Mouse (Mus musculus) ES-CJ7 (cell line): ENCODE measurements around the gene Defa20.
"Not testable (repeated sequence)": the region's sequence is repeated elsewhere in the genome, so short reads cannot be mapped to it uniquely, and the experiment has no call there.

Source experiments
- DNase-seq: peaks from one replicate; pipeline ENCODE4 v3.0.0; 2011; ENCODE audit warnings: low read depth, low spot score

Defa20 gene

DNA sequence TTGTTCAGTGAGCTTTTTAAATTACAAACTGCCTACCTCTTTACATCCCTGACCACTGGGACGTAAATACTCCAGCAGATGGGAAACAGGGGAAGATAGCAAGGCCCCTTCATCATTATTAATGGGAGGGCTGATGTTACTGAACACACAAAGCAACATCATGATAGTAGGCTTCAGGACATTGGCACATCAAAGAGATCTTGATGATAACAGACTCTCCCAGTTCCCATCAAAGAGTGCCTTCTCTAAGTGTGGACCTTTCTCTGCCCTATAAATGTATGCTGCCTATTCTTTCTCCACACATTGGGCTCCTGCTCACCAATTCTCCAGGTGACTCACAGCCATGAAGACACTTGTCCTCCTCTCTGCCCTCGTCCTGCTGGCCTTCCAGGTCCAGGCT is at the start of gene Defa20:
Gene Defa20, plus strand, starts transcription at position 301 of the 400 bp plus-strand sequence.
- not testable (repeated sequence) for DNase-seq

DNA sequence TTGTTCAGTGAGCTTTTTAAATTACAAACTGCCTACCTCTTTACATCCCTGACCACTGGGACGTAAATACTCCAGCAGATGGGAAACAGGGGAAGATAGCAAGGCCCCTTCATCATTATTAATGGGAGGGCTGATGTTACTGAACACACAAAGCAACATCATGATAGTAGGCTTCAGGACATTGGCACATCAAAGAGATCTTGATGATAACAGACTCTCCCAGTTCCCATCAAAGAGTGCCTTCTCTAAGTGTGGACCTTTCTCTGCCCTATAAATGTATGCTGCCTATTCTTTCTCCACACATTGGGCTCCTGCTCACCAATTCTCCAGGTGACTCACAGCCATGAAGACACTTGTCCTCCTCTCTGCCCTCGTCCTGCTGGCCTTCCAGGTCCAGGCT is 19.7 kb downstream of the Defa20 start, which contains the start of gene Defa32:
Gene Defa32, plus strand, starts transcription at position 301 of the 400 bp plus-strand sequence.
- not testable (repeated sequence) for DNase-seq
